Mouse (Mus musculus) limb, embryonic 11.5 days (tissue): ENCODE measurements around the gene Sned1. TPM values are rescaled to one million over a fixed set of nuclear protein-coding genes. Genes with fewer than 3 reads are reported as not detected.
"Not testable (repeated sequence)": the region's sequence is repeated elsewhere in the genome, so short reads cannot be mapped to it uniquely, and the experiment has no call there.

ENCODE experiments used
- ATAC-seq: fragments of 200-750 bp; cut with Nextera tagmentation; 2 replicates; pipeline ENCODE4 v1.8.0; 2017; ENCODE audit warnings: low read depth; ENCODE audit not compliant: insufficient number of reproducible peaks, low FRiP score, low TSS enrichment
- DNase-seq: peaks from one replicate; pipeline ENCODE4 v3.0.0-alpha.2; 2015; ENCODE audit warnings: low spot score
- H3K27ac ChIP-seq: fragments of 300-500 bp; sonication (generic); replicated peaks from 2 replicates; pipeline ENCODE4 v1.5.1; 2014; ENCODE audit warnings: low read depth, mild to moderate bottlenecking, low read length
- H3K27me3 ChIP-seq: fragments of 300-500 bp; sonication (generic); 2 replicates; pipeline ENCODE4 v1.6.1; 2014; ENCODE audit warnings: mild to moderate bottlenecking, low read length, mixed read lengths; ENCODE audit not compliant: control insufficient read depth, insufficient read depth
- H3K36me3 ChIP-seq: fragments of 300-500 bp; sonication (generic); 2 replicates; pipeline ENCODE4 v1.6.1; 2014; ENCODE audit warnings: mild to moderate bottlenecking, low read length, moderate library complexity, mixed read lengths; ENCODE audit not compliant: control insufficient read depth, insufficient read depth
- H3K4me1 ChIP-seq: fragments of 300-500 bp; sonication (generic); 2 replicates; pipeline ENCODE4 v1.6.1; 2014; ENCODE audit warnings: low read length, mixed read lengths; ENCODE audit not compliant: control insufficient read depth, insufficient read depth
- H3K4me2 ChIP-seq: fragments of 300-500 bp; sonication (generic); 2 replicates; pipeline ENCODE4 v1.6.1; 2014; ENCODE audit warnings: low read depth, mild to moderate bottlenecking, moderate library complexity; ENCODE audit not compliant: severe bottlenecking
- H3K4me3 ChIP-seq: fragments of 300-500 bp; sonication (generic); 2 replicates; pipeline ENCODE4 v1.5.1; 2014; ENCODE audit warnings: low read depth, low read length
- H3K9ac ChIP-seq: fragments of 300-500 bp; sonication (generic); 2 replicates; pipeline ENCODE4 v1.6.1; 2014; ENCODE audit warnings: mild to moderate bottlenecking, low read length
- H3K9me3 ChIP-seq: fragments of 300-500 bp; sonication (generic); 2 replicates; pipeline ENCODE4 v1.6.1; 2016; ENCODE audit warnings: low read length; ENCODE audit not compliant: control insufficient read depth
- whole genome bisulfite sequencing: fragments of 180-500 bp; shearing (Covaris S2); extraction: QIAGEN DNeasy Blood & Tissue Kit; methylation state at CpG from one replicate; pipeline ENCODE4 v1.1.7; 2014; 5-methylcytosine and 5-hydroxymethylcytosine counted together
- polyA plus RNA-seq: library from polyadenylated mRNA; unstranded; fragments of >200 nt; fragmentation: Nextera tagmentation; extraction: Ambion mirVana; gene quantifications from 2 replicates; pipeline ENCODE4 v1.2.1, GENCODE M21; 2014

Gene Sned1
- polyA plus RNA-seq, 1 experiment from 2014 or later = 15.0 TPM

GRCm38 (mm10) chr1:93271751-93272150 is 36.1 kb downstream of the Sned1 start:
- Histone ChIP-seq H3K9ac (no peak overlapping the region), H3K27me3 (no peaks in the 10 kb centered on the region), H3K4me2 (no peak overlapping the region), H3K36me3 (no peaks in the 10 kb centered on the region; the same call in 1 of the 2 replicates), H3K4me3 (no peak overlapping the region), H3K4me1 (no peaks in the 10 kb centered on the region), H3K27ac (no peak overlapping the region), H3K9me3 (no peaks in the 10 kb centered on the region)
- DNase-seq (no peak), ATAC-seq (no peak)
- 77% methylated on average over 5 of the region's 6 CpGs for WGBS

GRCm38 (mm10) chr1:93272409-93272821 is 36.8 kb downstream of the Sned1 start:
- Histone ChIP-seq H3K27ac (no peak overlapping the region), H3K9me3 (no peaks in the 10 kb centered on the region), H3K4me2 (no peak overlapping the region), H3K4me1 (no peaks in the 10 kb centered on the region), H3K4me3 (no peak overlapping the region), H3K9ac (no peak overlapping the region), H3K36me3 (no peaks in the 10 kb centered on the region; the same call in 1 of the 2 replicates), H3K27me3 (no peaks in the 10 kb centered on the region)
- peak; percentile 78 for DNase-seq
- ATAC-seq = peak; percentile 65; the same call in 1 of the 2 replicates
- WGBS = 2% methylated on average over 16 of the region's 16 CpGs

- ATAC-seq (no peak), DNase-seq (no peak)
- Histone ChIP-seq H3K4me1 (0 out of 2 replicates have a peak, but pooled peaks cover 4% of the 10 kb centered on the region), H3K4me3 (no peak overlapping the region), H3K4me2 (no peak overlapping the region), H3K9ac (no peak overlapping the region), H3K9me3 (no peaks in the 10 kb centered on the region), H3K27ac (no peak overlapping the region), H3K36me3 (no peaks in the 10 kb centered on the region; the same call in 1 of the 2 replicates), H3K27me3 (no peaks in the 10 kb centered on the region)
- WGBS = 79% methylated on average over 6 of the region's 6 CpGs
Observed at GRCm38 (mm10) chr1:93275561-93275960, 39.9 kb downstream of the Sned1 start.

GRCm38 (mm10) chr1:93277041-93277440 is 41.4 kb downstream of the Sned1 start:
- no peak overlapping the region for H3K27ac ChIP-seq
- H3K9ac ChIP-seq = no peak overlapping the region
- ATAC-seq (no peak), DNase-seq (no peak)
- H3K4me3 ChIP-seq = no peak overlapping the region
- 77% methylated on average over 7 of the region's 7 CpGs for WGBS
- no peaks in the 10 kb centered on the region for H3K27me3 ChIP-seq
- H3K4me1 ChIP-seq = 0 out of 2 replicates have a peak, but pooled peaks cover 4% of the 10 kb centered on the region
- H3K4me2 ChIP-seq = no peak overlapping the region
- no peaks in the 10 kb centered on the region; the same call in 1 of the 2 replicates for H3K36me3 ChIP-seq
- H3K9me3 ChIP-seq = no peaks in the 10 kb centered on the region

- WGBS = 64% methylated on average over 3 of the region's 3 CpGs
- ATAC-seq = no peak
- Histone ChIP-seq H3K9ac (no peak overlapping the region), H3K36me3 (no peaks in the 10 kb centered on the region), H3K4me3 (no peak overlapping the region), H3K4me2 (no peak overlapping the region), H3K9me3 (no peaks in the 10 kb centered on the region), H3K27me3 (no peaks in the 10 kb centered on the region), H3K27ac (no peak overlapping the region), H3K4me1 (no peaks in the 10 kb centered on the region)
- DNase-seq = no peak
Observed at GRCm38 (mm10) chr1:93289678-93290214, 54.1 kb downstream of the Sned1 start.

DNA sequence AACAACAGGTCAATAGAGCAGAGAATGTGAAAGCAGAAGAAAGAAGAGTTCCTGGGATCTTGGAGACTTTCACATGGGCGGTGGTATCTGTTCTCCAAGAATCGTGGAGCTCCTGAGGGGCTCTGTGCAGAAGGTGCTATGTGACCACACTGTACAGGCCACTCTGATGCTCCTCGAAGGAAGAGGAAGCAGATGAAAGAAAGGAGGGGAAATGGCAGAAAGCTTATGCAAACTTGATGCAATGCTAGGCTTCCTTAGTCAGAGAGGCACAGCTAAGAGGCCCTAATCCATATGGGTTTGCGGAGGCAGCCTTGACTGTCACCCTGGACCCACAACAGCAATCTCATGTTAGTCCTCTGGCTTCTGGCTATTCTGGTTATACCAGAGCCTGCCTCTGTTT is 55.3 kb downstream of the Sned1 start:
- Histone ChIP-seq H3K27me3 (no peaks in the 10 kb centered on the region), H3K27ac (no peak overlapping the region), H3K4me2 (no peak overlapping the region), H3K36me3 (peaks cover 5% of the 10 kb centered on the region; the same call in 1 of the 2 replicates), H3K4me3 (no peak overlapping the region), H3K9ac (no peak overlapping the region), H3K9me3 (no peaks in the 10 kb centered on the region), H3K4me1 (no peaks in the 10 kb centered on the region)
- DNase-seq (no peak), ATAC-seq (no peak)
- 83% methylated on average over 4 of the region's 4 CpGs for WGBS

DNA sequence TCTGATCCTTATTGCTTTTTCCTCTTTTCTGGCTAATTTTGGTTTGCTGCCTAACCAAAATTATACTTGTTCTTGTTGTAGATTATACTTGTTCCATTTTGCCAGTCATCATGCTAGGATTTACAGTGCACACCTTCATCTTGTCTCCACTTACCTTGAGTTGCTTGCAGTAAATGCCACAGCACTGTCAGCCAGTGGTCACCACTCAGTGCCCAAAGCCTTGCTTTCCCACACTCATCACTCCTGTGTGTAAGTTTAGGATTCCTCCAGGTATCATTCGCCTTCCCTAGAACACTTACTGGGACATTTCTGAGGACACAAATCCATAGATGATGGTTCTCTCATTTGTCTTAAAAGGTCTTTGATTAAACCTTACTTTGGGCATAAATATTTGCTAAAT is 56.0 kb downstream of the Sned1 start:
- Histone ChIP-seq H3K4me2 (no peak overlapping the region), H3K4me1 (no peaks in the 10 kb centered on the region), H3K9ac (no peak overlapping the region), H3K27me3 (no peaks in the 10 kb centered on the region), H3K27ac (no peak overlapping the region), H3K9me3 (no peaks in the 10 kb centered on the region), H3K36me3 (peaks cover 6% of the 10 kb centered on the region; the same call in 1 of the 2 replicates), H3K4me3 (no peak overlapping the region)
- ATAC-seq (no peak), DNase-seq (no peak)
- WGBS = 93% methylated on average over 1 of the region's 1 CpGs

DNA sequence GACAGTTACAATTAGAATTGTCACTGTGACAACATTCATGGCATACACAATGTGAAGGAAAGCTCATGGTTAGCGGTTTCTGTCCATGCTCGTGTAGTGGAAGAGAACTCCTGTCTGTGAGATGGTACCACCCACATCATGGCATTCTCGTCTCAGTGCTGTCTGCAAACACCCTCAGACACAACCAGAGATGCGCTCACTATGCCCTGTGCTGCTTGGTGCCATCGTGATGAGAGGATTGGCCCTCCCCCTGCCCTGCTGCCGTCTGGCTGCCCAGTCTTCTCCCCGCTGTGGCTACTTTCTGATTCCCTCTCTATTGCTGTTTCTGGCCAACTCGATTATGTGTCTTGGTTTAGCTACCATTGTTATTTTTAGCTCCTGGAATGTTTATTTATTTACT is 56.4 kb downstream of the Sned1 start:
- no peak overlapping the region for H3K4me3 ChIP-seq
- H3K9me3 ChIP-seq = no peaks in the 10 kb centered on the region
- peaks cover 7% of the 10 kb centered on the region for H3K36me3 ChIP-seq
- no peak overlapping the region for H3K27ac ChIP-seq
- no peak for ATAC-seq
- H3K4me1 ChIP-seq = no peaks in the 10 kb centered on the region
- H3K4me2 ChIP-seq = no peak overlapping the region
- H3K27me3 ChIP-seq = no peaks in the 10 kb centered on the region
- no peak for DNase-seq
- no peak overlapping the region for H3K9ac ChIP-seq
- WGBS = 83% methylated on average over 8 of the region's 8 CpGs

DNA sequence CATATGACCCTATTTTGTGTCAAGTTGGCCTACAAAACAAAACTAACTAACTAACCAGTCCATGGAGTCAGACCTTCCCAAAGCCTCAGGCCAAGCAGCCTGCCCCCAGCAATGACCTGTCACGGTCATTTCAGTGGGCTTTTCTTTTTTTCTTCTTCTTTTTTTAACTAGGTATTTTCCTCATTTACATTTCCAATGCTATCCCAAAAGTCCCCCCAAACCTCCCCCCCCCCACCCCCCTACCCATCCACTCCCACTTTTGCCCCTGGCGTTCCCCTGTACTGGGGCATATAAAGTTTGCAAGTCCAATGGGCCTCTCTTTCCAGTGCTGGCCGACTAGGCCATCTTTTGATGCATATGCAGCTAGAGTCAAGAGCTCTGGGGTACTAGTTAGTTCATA is 58.9 kb downstream of the Sned1 start:
- DNase-seq = peak; percentile 36
- not testable (repeated sequence) for H3K9ac ChIP-seq, H3K4me1 ChIP-seq, H3K27me3 ChIP-seq, H3K9me3 ChIP-seq, H3K4me3 ChIP-seq, H3K27ac ChIP-seq, H3K4me2 ChIP-seq, ATAC-seq
- H3K36me3 ChIP-seq = peaks cover 11% of the 10 kb centered on the region
- 79% methylated on average over 3 of the region's 3 CpGs for WGBS
